Mouse (Mus musculus): ENCODE measurements around the gene Grk4. TPM values are rescaled to one million over a fixed set of nuclear protein-coding genes. Genes with fewer than 3 reads are reported as not detected.

Gene Grk4
- 0.48 and 0.60 TPM in 2 replicates for polyA plus RNA-seq (2012)

- TF ChIP-seq GATA1 (IDR thresholded peaks at IDR 0.05; ENCODE audit: low read length) = no peak
These were observed at the start of gene Grk4, which contains the start of gene Nop14 for GRCm38 (mm10) chr5:34659686-34660590. Grk4 (plus strand) TSS chr5:34660379. Nop14 (minus strand) TSS chr5:34660148.

DNA sequence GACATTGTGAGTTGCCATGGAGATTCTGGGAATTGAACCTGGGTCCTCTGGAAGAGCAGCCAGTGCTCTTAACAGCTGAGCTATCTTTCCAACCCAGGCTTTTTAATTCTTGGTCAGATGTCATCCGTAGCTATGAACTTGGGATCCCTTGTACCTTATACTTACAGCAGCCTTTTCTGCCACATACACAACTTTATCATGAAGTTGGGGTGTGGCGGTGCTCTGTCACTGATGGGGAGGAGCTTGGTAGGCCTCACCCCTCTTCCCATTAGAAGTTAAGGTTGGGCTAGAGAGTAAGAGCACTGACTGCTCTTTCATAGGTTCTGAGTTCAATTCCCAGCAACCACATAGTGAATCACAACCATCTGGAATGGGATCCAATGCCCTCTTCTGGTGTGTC is 27.2 kb upstream of the Grk4 start:
- TF ChIP-seq GATA1 (IDR thresholded peaks at IDR 0.05; ENCODE audit: low read length) = no peak

- no peak for TF ChIP-seq GATA1 (IDR thresholded peaks at IDR 0.05; ENCODE audit: low read length)
These were observed 26.5 kb upstream of the Grk4 start for GRCm38 (mm10) chr5:34633641-34634040.

GRCm38 (mm10) chr5:34634746-34635400 is 25.3 kb upstream of the Grk4 start:
- TF ChIP-seq GATA1 (IDR thresholded peaks at IDR 0.05; ENCODE audit: low read length) = no peak

DNA sequence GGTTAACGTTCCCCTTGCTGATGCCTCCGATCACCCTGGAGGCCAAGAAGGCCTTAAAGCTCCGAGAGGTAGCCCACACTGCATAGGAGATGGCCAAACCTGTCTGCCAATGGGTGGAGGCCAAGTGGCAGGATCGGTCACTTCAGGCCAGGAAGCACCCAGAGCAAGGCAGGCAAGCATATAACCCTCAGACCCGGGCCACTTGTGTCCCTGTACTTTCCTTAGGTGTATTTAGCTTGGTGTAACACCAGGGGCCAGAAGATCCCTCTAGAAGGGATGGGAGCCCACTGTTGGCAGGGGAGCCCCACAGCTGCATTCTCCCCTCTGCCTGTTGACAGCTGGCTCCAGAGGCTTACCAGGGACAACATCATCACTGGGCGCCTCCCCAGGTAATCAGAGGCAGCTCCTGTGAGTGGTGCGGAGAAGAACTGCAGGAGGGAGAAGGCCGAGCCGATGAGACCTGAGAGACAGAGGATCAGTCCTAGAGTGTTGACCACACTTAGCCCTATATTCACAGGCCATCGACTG is 24.4 kb upstream of the Grk4 start:
- TF ChIP-seq GATA1 (IDR thresholded peaks at IDR 0.05; ENCODE audit: low read length) = no peak

DNA sequence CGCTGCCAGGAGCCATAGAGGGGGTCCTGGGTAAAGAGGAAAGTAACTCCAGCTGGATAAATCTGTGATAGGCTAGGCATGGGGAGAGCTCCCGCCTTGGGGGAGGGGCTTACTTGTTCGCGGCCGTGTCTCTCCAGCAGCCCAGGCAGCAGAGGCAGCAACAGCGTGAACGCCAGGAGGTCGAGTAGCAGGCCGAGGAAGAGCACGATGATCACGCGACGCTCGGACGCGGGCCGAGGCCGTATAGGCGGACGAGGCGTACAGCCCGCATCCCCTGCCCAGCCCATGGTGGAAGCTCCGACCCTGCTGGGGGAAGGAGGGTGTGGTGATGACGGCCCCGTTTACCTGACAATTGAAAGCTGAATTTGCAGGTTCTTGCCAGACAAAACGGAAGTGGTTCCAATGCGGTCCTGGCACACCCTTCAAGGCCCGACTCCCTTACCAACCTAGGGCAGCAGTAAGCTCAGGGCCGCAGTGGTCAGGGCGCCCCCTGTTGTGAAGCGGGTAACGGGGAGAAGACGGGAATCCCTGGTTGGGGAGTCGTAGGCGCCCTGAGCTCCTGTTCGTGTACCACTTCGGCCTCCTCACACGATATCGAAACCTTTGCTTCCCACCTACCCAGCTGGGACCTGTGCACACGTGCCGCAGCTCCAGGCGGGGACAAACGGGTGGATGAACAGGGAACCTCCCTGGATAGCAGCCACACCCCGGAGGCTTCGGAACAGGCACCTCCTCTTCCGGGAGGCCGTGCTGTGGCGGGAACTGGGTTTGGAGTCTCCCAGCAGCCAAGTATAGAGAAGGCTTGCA is 23.5 kb upstream of the Grk4 start, which contains the start of gene Mfsd10:
TSS of gene Mfsd10 (minus strand) at position 732 of the 807 bp plus-strand sequence.
- no peak for TF ChIP-seq GATA1 (IDR thresholded peaks at IDR 0.05; ENCODE audit: low read length)

DNA sequence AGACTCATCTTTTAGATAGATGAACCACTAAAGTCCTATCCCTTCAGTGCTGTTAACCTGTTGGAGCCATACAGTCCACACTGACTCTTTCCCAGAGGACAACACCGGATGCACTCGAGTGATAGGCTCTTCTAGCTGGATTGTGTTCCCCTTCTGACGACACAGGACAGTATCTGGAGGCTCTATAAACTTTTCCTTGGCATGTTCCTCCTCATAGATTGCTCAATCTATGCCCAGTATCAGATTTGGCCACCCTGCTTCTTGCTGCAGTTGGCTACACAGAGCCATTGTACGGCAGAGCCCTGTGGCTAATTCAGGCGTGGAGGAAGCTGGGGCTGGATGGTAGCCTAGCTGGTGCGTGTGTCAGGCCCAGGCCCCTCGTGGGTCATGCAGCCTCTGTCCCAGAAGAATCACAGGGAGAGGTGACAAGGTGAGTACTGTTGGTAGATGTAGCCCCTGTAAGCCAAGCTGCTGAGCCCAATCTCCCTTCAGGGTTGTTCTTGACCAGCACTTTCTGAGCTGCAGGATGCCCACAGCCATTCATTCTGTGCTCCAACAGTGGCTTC is 22.5 kb upstream of the Grk4 start:
- TF ChIP-seq GATA1 (IDR thresholded peaks at IDR 0.05; ENCODE audit: low read length) = no peak

DNA sequence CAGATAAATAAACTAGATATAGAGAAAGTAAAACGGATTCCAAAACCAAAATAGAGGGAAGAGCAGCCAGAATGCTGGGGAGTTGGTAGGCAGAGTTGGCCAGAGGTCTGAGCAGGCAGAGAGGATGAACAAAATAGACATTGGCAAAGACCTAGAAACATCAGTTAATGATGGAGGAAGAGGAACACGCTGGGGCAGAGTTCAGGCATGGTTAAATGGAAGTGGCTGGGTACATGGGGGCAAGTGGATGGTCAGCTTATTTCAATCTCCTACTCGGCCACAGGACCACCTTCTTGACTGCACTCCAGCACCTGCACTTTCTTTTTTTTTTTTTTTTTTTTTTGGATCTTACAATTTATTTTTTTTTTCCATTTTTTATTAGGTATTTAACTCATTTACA is 18.2 kb upstream of the Grk4 start:
- TF ChIP-seq GATA1 (IDR thresholded peaks at IDR 0.05; ENCODE audit: low read length) = no peak

DNA sequence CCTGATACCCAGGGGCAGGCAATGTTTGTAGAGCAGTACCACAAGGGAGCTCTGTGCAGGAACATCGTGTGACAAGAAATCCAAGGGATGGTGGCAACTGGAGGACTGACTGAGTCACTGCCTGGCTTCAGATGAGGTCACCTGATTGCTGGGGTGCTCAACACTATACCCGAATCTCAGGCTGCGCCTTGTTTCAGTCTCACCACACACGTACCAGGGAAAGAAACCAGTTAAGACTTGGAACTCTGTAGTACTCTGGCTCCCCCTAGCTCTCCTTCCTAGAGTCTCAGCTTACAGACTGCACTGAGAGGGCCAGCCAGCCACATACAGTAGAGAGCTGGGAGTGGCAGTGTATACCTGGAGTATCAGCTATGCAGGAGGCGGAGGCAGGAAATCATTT is 17.2 kb upstream of the Grk4 start:
- no peak for TF ChIP-seq GATA1 (IDR thresholded peaks at IDR 0.05; ENCODE audit: low read length)

GRCm38 (mm10) chr5:34647581-34647980 is 12.6 kb upstream of the Grk4 start:
- no peak for TF ChIP-seq GATA1 (IDR thresholded peaks at IDR 0.05; ENCODE audit: low read length)

DNA sequence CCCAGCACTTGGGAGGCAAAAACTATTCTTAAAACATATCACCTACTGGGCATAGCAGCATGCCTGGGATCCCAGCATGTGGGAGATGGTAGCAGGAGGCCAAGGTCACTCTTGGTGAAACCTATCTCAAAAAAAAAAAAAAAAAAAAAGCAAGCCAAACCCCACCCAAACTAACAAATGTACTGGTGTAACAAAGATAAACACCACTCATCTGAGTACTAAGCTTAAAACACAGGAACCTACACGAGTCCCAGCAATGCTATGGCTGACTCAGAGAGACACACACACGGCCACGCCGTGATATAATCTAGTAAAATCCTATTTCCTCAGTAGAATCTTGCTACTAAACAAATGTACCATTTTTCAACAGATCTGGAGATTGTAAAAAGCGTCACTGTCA is 7.2 kb upstream of the Grk4 start:
- TF ChIP-seq GATA1 (IDR thresholded peaks at IDR 0.05; ENCODE audit: low read length) = no peak

GRCm38 (mm10) chr5:34654881-34655280 is 5.3 kb upstream of the Grk4 start:
- TF ChIP-seq GATA1 (IDR thresholded peaks at IDR 0.05; ENCODE audit: low read length) = no peak

GRCm38 (mm10) chr5:34657556-34657955 is 2.6 kb upstream of the Grk4 start:
- no peak for TF ChIP-seq GATA1 (IDR thresholded peaks at IDR 0.05; ENCODE audit: low read length)

GRCm38 (mm10) chr5:34660591-34661130 is 482 bp downstream of the Grk4 start:
- TF ChIP-seq GATA1 (IDR thresholded peaks at IDR 0.05; ENCODE audit: low read length) = no peak

- TF ChIP-seq GATA1 (IDR thresholded peaks at IDR 0.05; ENCODE audit: low read length) = no peak
These were observed 1.7 kb downstream of the Grk4 start for GRCm38 (mm10) chr5:34661909-34662308.

All from G1E-ER4 (cell line).